Mouse (Mus musculus) neural tube, embryonic 12.5 days (tissue): ENCODE measurements around the gene Ehhadh. TPM values are rescaled to one million over a fixed set of nuclear protein-coding genes. Genes with fewer than 3 reads are reported as not detected.

Source experiments
- ATAC-seq: fragments of 200-750 bp; cut with Nextera tagmentation; 2 replicates; pipeline ENCODE4 v1.8.0; 2017; ENCODE audit warnings: low read depth, mild to moderate bottlenecking, moderate TSS enrichment, moderate library complexity; ENCODE audit not compliant: low FRiP score
- H3K27ac ChIP-seq: fragments of 300-500 bp; sonication (generic); 2 replicates; pipeline ENCODE4 v1.5.1; 2016
- H3K27me3 ChIP-seq: fragments of 300-500 bp; sonication (generic); replicated peaks from 2 replicates; pipeline ENCODE4 v1.6.1; 2016; ENCODE audit warnings: mild to moderate bottlenecking
- H3K36me3 ChIP-seq: fragments of 300-500 bp; sonication (generic); 2 replicates; pipeline ENCODE4 v1.6.1; 2016; ENCODE audit warnings: mild to moderate bottlenecking
- H3K4me1 ChIP-seq: fragments of 300-500 bp; sonication (generic); 2 replicates; pipeline ENCODE4 v1.6.1; 2016
- H3K4me2 ChIP-seq: fragments of 300-500 bp; sonication (generic); replicated peaks from 2 replicates; pipeline ENCODE4 v1.6.1; 2016; ENCODE audit warnings: mild to moderate bottlenecking
- H3K4me3 ChIP-seq: fragments of 300-500 bp; sonication (generic); 2 replicates; pipeline ENCODE4 v1.5.1; 2016
- H3K9ac ChIP-seq: fragments of 300-500 bp; sonication (generic); 2 replicates; pipeline ENCODE4 v1.6.1; 2016; ENCODE audit warnings: mild to moderate bottlenecking
- H3K9me3 ChIP-seq: fragments of 300-500 bp; sonication (generic); 2 replicates; pipeline ENCODE4 v1.6.1; 2016; ENCODE audit warnings: mild to moderate bottlenecking
- WGBS: fragments of 180-500 bp; shearing (Covaris S2); methylation state at CpG from one replicate; pipeline ENCODE4 v1.1.7; 2016; 5-methylcytosine and 5-hydroxymethylcytosine counted together
- polyA plus RNA-seq: library from polyadenylated mRNA; unstranded; fragments of >200 nt; fragmentation: Nextera tagmentation; extraction: Ambion mirVana; gene quantifications from 2 replicates; pipeline ENCODE4 v1.2.1, GENCODE M21; 2016

Gene Ehhadh
- polyA plus RNA-seq, 1 experiment from 2014 or later: 1.9 TPM

DNA sequence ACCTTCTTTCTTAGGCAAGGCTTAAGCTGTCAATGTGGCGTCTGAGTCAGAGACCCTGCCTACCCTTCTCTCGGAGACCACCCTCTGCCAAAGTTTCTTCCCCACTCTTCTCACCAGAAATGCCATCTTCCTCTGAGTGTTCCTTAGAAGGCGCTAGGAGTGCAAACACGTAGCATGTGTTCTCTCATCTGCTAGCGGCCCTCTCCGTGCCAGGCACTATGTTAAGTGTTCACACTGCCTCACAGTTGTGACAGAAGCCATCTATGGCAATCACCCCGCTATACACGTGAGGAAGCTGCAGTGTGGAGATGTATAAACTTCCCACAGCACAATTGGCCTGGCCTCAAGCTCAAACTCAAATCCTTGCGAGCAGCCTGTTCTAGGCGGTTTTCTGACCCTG lies 73.1 kb downstream of the Ehhadh start:
- WGBS: 89% methylated on average over 10 of the region's 10 CpGs
- Histone ChIP-seq H3K27me3 (no peaks in the 10 kb centered on the region), H3K4me1 (no peaks in the 10 kb centered on the region), H3K4me2 (no peak overlapping the region), H3K9me3 (no peaks in the 10 kb centered on the region), H3K4me3 (no peak overlapping the region), H3K9ac (no peak overlapping the region), H3K36me3 (no peaks in the 10 kb centered on the region), H3K27ac (no peak overlapping the region)
- ATAC-seq: no peak

Other genes with a start within 250 kb of the Ehhadh start
- gene 2510009E07Rik, start 93.1 kb downstream of the Ehhadh start, polyA plus RNA-seq: 61.4 and 74.6 TPM in 2 replicates
- gene Map3k13, start 6.5 kb upstream of the Ehhadh start, polyA plus RNA-seq: 11.0 and 12.2 TPM in 2 replicates
- gene Tmem41a, start 159.7 kb upstream of the Ehhadh start, polyA plus RNA-seq: 46.8 and 50.8 TPM in 2 replicates
- 0.14 and 0.57 TPM in 2 replicates for gene Liph, start 207.9 kb upstream of the Ehhadh start, polyA plus RNA-seq
- 64.3 and 66.8 TPM in 2 replicates for gene Senp2, start 221.7 kb upstream of the Ehhadh start, polyA plus RNA-seq